Mouse (Mus musculus): ENCODE measurements around the gene Mdfic.
"Not testable (repeated sequence)": the region's sequence is repeated elsewhere in the genome, so short reads cannot be mapped to it uniquely, and the experiment has no call there.

The Mdfic gene

GRCm38 (mm10) chr6:15720461-15720817, at the start of gene Mdfic:
Gene Mdfic (plus strand): TSS chr6:15720661.
- DNase-seq (ENCODE audit: low read depth, low spot score) = no peak

- DNase-seq (ENCODE audit: low read depth, low spot score) = peak; percentile 13
Measured at GRCm38 (mm10) chr6:15671364-15671763, 49.1 kb upstream of the Mdfic start.

- DNase-seq (ENCODE audit: low read depth, low spot score) = no peak
Measured at GRCm38 (mm10) chr6:15710080-15710479, 10.4 kb upstream of the Mdfic start.

GRCm38 (mm10) chr6:15710706-15711105, 9.8 kb upstream of the Mdfic start:
- no peak for DNase-seq (ENCODE audit: low read depth, low spot score)

- no peak for DNase-seq (ENCODE audit: low read depth, low spot score)
Measured at GRCm38 (mm10) chr6:15712860-15713385, 7.5 kb upstream of the Mdfic start.

GRCm38 (mm10) chr6:15714036-15714435, 6.4 kb upstream of the Mdfic start:
- DNase-seq (ENCODE audit: low read depth, low spot score) = not testable (repeated sequence)

GRCm38 (mm10) chr6:15714996-15715844, 5.2 kb upstream of the Mdfic start:
- DNase-seq (ENCODE audit: low read depth, low spot score) = peak; percentile 34

GRCm38 (mm10) chr6:15719919-15720318, 542 bp upstream of the Mdfic start:
- DNase-seq (ENCODE audit: low read depth, low spot score) = no peak

- no peak for DNase-seq (ENCODE audit: low read depth, low spot score)
Measured at GRCm38 (mm10) chr6:15720818-15721715, 606 bp downstream of the Mdfic start.

GRCm38 (mm10) chr6:15721716-15722031, 1.2 kb downstream of the Mdfic start:
- DNase-seq (ENCODE audit: low read depth, low spot score) = no peak

- DNase-seq (ENCODE audit: low read depth, low spot score) = not testable (repeated sequence)
Measured at GRCm38 (mm10) chr6:15722631-15723030, 2.2 kb downstream of the Mdfic start.

- no peak for DNase-seq (ENCODE audit: low read depth, low spot score)
Measured at GRCm38 (mm10) chr6:15724304-15724703, 3.8 kb downstream of the Mdfic start.

GRCm38 (mm10) chr6:15726422-15726821, 6.0 kb downstream of the Mdfic start:
- no peak for DNase-seq (ENCODE audit: low read depth, low spot score)

- no peak for DNase-seq (ENCODE audit: low read depth, low spot score)
Measured at GRCm38 (mm10) chr6:15727681-15728410, 7.4 kb downstream of the Mdfic start.

- peak; percentile 41 for DNase-seq (ENCODE audit: low read depth, low spot score)
Measured at GRCm38 (mm10) chr6:15728844-15729577, 8.6 kb downstream of the Mdfic start.

GRCm38 (mm10) chr6:15730258-15730657, 9.8 kb downstream of the Mdfic start:
- no peak for DNase-seq (ENCODE audit: low read depth, low spot score)

- DNase-seq (ENCODE audit: low read depth, low spot score) = no peak
Measured at GRCm38 (mm10) chr6:15730666-15731065, 10.2 kb downstream of the Mdfic start.

- no peak for DNase-seq (ENCODE audit: low read depth, low spot score)
Measured at GRCm38 (mm10) chr6:15731452-15731851, 11.0 kb downstream of the Mdfic start.

GRCm38 (mm10) chr6:15737312-15737911, 17.0 kb downstream of the Mdfic start:
- no peak for DNase-seq (ENCODE audit: low read depth, low spot score)

- no peak for DNase-seq (ENCODE audit: low read depth, low spot score)
Measured at GRCm38 (mm10) chr6:15738331-15738943, 18.0 kb downstream of the Mdfic start.

Measured in A20 (cell line).